Mouse (Mus musculus) testis, postnatal 14 days (tissue): ENCODE data around the gene Rbks.

ENCODE experiments used
- DNase-seq: peaks from one replicate; pipeline ENCODE4 v3.0.0; 2021; ENCODE audit warnings: low spot score

Rbks gene

DNA sequence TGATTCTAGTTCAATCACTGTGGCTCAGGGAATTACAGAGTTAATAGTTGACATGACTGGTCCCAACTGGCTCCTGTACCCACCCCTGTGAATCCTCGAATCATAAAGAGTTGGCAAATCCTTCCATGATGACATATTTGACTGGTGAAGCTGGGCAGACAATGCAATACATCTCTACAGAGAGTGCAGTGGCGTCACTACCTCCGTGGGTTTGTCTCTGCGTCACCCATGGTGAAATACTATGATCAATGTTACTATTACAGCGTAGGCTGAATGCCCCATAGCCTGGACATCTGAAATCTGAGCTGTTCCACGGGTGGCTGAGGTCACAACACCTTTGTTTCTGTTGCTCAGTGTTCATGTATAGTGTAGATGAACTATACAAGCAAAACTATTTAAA is 116.2 kb downstream of the Rbks start:
- DNase-seq, result no peak

DNA sequence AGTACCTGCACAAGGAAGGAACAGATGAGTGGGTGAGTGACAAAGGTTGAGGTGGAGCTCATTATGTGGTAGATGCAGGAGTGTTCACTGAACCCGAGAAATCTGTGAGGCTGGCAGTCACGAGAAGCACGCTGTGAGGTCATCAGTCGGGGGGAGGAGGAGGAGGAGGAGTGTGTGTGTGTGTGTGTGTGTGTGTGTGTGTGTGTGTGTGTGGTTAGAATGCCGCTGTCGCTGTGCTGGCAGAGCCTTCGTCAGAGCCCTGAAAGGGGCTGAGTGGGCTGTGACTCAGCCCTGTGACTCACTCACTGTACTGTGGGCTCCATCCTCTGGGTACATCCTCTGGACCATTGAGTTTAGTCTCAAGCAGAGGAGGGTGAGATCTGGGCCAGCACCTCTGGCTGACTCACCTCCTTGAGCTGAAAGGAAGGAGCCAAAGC is 120.9 kb downstream of the Rbks start:
- DNase-seq, result no peak
